Mouse (Mus musculus): ENCODE data around the gene Bend5.

Gene Bend5

GRCm38 (mm10) chr4:111414818-111415488, at the start of gene Bend5:
TSS of gene Bend5 (plus strand) at chr4:111415006.
- DNase-seq (ENCODE audit: low spot score in 2 of 2) = peak; percentile 37 to 78

GRCm38 (mm10) chr4:111367771-111368170, 47.0 kb upstream of the Bend5 start:
- DNase-seq (ENCODE audit: low spot score in 2 of 2) = no peak

GRCm38 (mm10) chr4:111377159-111377558, 37.6 kb upstream of the Bend5 start:
- no peak for DNase-seq (ENCODE audit: low spot score in 2 of 2)

GRCm38 (mm10) chr4:111378071-111378470, 36.7 kb upstream of the Bend5 start:
- no peak for DNase-seq (ENCODE audit: low spot score in 2 of 2)

- DNase-seq (ENCODE audit: low spot score in 2 of 2) = no peak
Measured at GRCm38 (mm10) chr4:111383101-111383500, 31.7 kb upstream of the Bend5 start.

GRCm38 (mm10) chr4:111390736-111391135, 24.1 kb upstream of the Bend5 start:
- no peak for DNase-seq (ENCODE audit: low spot score in 2 of 2)

- DNase-seq (ENCODE audit: low spot score in 2 of 2) = peak in 1 of 2 experiments; percentile 37
Measured at GRCm38 (mm10) chr4:111399784-111400183, 15.0 kb upstream of the Bend5 start.

- no peak for DNase-seq (ENCODE audit: low spot score in 2 of 2)
Measured at GRCm38 (mm10) chr4:111400676-111401075, 14.1 kb upstream of the Bend5 start.

- DNase-seq (ENCODE audit: low spot score in 2 of 2) = no peak
Measured at GRCm38 (mm10) chr4:111403243-111403642, 11.6 kb upstream of the Bend5 start.

GRCm38 (mm10) chr4:111410731-111411130, 4.1 kb upstream of the Bend5 start:
- no peak for DNase-seq (ENCODE audit: low spot score in 2 of 2)

GRCm38 (mm10) chr4:111414399-111414798, 407 bp upstream of the Bend5 start:
- DNase-seq (ENCODE audit: low spot score in 2 of 2) = no peak

GRCm38 (mm10) chr4:111416126-111416525, 1.3 kb downstream of the Bend5 start:
- DNase-seq (ENCODE audit: low spot score in 2 of 2) = peak in 1 of 2 experiments; percentile 15

- DNase-seq (ENCODE audit: low spot score in 2 of 2) = no peak
Measured at GRCm38 (mm10) chr4:111416551-111416950, 1.7 kb downstream of the Bend5 start.

GRCm38 (mm10) chr4:111417716-111418115, 2.9 kb downstream of the Bend5 start:
- no peak for DNase-seq (ENCODE audit: low spot score in 2 of 2)

GRCm38 (mm10) chr4:111419476-111419875, 4.7 kb downstream of the Bend5 start:
- DNase-seq (ENCODE audit: low spot score in 2 of 2) = no peak

- no peak for DNase-seq (ENCODE audit: low spot score in 2 of 2)
Measured at GRCm38 (mm10) chr4:111420031-111420430, 5.2 kb downstream of the Bend5 start.

GRCm38 (mm10) chr4:111420955-111421354, 6.1 kb downstream of the Bend5 start:
- no peak for DNase-seq (ENCODE audit: low spot score in 2 of 2)

- DNase-seq (ENCODE audit: low spot score in 2 of 2) = no peak
Measured at GRCm38 (mm10) chr4:111421785-111422184, 7.0 kb downstream of the Bend5 start.

GRCm38 (mm10) chr4:111424371-111424950, 9.7 kb downstream of the Bend5 start:
- DNase-seq (ENCODE audit: low spot score in 2 of 2) = no peak

GRCm38 (mm10) chr4:111425170-111425569, 10.4 kb downstream of the Bend5 start:
- DNase-seq (ENCODE audit: low spot score in 2 of 2) = no peak

GRCm38 (mm10) chr4:111431186-111431585, 16.4 kb downstream of the Bend5 start:
- no peak for DNase-seq (ENCODE audit: low spot score in 2 of 2)

GRCm38 (mm10) chr4:111432013-111432412, 17.2 kb downstream of the Bend5 start:
- no peak for DNase-seq (ENCODE audit: low spot score in 2 of 2)

- DNase-seq (ENCODE audit: low spot score in 2 of 2) = no peak
Measured at GRCm38 (mm10) chr4:111432417-111432816, 17.6 kb downstream of the Bend5 start.

- peak; percentile 19 to 44 for DNase-seq (ENCODE audit: low spot score in 2 of 2)
Measured at GRCm38 (mm10) chr4:111441709-111442108, 26.9 kb downstream of the Bend5 start.
